Mouse (Mus musculus): ENCODE data around the gene Edaradd. TPM values are rescaled to one million over a fixed set of nuclear protein-coding genes. Genes with fewer than 3 reads are reported as not detected.

The Edaradd gene
- polyA plus RNA-seq (2015; fragmentation: Illumina TruSeq; extraction: RNeasy Lipid Tissue Mini Kit (QIAGEN cat#74804); ENCODE audit: insufficient read depth, low replicate concordance), result 11.2 TPM

GRCm38 (mm10) chr13:12519955-12520584, at the start of gene Edaradd:
Gene Edaradd (minus strand): TSS chr13:12520438.

GRCm38 (mm10) chr13:12565621-12566390, 45.6 kb upstream of the Edaradd start, which contains the start of gene Ero1lb:
Gene Ero1lb (plus strand): TSS chr13:12565874.

GRCm38 (mm10) chr13:12464844-12465243, 55.4 kb downstream of the Edaradd start, which contains the start of gene Lgals8:
Gene Lgals8 (minus strand): TSS chr13:12464944.

Other genes starting within 250 kb of the Edaradd start
- 1.4 TPM for gene Actn2, start 179.7 kb downstream of the Edaradd start, polyA plus RNA-seq (2015; fragmentation: Illumina TruSeq; extraction: RNeasy Lipid Tissue Mini Kit (QIAGEN cat#74804); ENCODE audit: insufficient read depth, low replicate concordance)
- gene Heatr1, start 125.4 kb downstream of the Edaradd start, polyA plus RNA-seq (2015; fragmentation: Illumina TruSeq; extraction: RNeasy Lipid Tissue Mini Kit (QIAGEN cat#74804); ENCODE audit: insufficient read depth, low replicate concordance), result 57.3 TPM
- 151 TPM for gene Lgals8, start 55.5 kb downstream of the Edaradd start, polyA plus RNA-seq (2015; fragmentation: Illumina TruSeq; extraction: RNeasy Lipid Tissue Mini Kit (QIAGEN cat#74804); ENCODE audit: insufficient read depth, low replicate concordance)
- gene Ero1lb, start 45.4 kb upstream of the Edaradd start, polyA plus RNA-seq (2015; fragmentation: Illumina TruSeq; extraction: RNeasy Lipid Tissue Mini Kit (QIAGEN cat#74804); ENCODE audit: insufficient read depth, low replicate concordance), result 84.7 TPM

All from spleen, adult 10 weeks (tissue).